Mouse (Mus musculus) hindbrain, postnatal 0 days (tissue): ENCODE measurements around the gene Rnf31. TPM values are rescaled to one million over a fixed set of nuclear protein-coding genes. Genes with fewer than 3 reads are reported as not detected.

Source experiments
- ATAC-seq: fragments of 200-750 bp; cut with Nextera tagmentation; 2 replicates; pipeline ENCODE4 v1.8.0; 2017; ENCODE audit warnings: mild to moderate bottlenecking, moderate TSS enrichment, moderate library complexity
- DNase-seq: peaks from one replicate; pipeline ENCODE4 v3.0.0-alpha.2; 2015; ENCODE audit warnings: low spot score
- H3K27ac ChIP-seq: fragments of 300-500 bp; sonication (generic); 2 replicates; pipeline ENCODE4 v1.5.1; 2014; ENCODE audit warnings: mild to moderate bottlenecking
- H3K27me3 ChIP-seq: fragments of 300-500 bp; sonication (generic); 2 replicates; pipeline ENCODE4 v1.6.1; 2014; ENCODE audit warnings: low read length, mixed read lengths; ENCODE audit not compliant: insufficient read depth
- H3K36me3 ChIP-seq: fragments of 300-500 bp; sonication (generic); 2 replicates; pipeline ENCODE4 v1.6.1; 2014; ENCODE audit warnings: low read length, mixed read lengths; ENCODE audit not compliant: insufficient read depth
- H3K4me1 ChIP-seq: fragments of 300-500 bp; sonication (generic); 2 replicates; pipeline ENCODE4 v1.6.1; 2014; ENCODE audit warnings: antibody characterized with exemption, low read length, mixed read lengths; ENCODE audit not compliant: insufficient read depth
- H3K4me2 ChIP-seq: fragments of 300-500 bp; sonication (generic); 2 replicates; pipeline ENCODE4 v1.6.1; 2014; ENCODE audit warnings: low read depth, mild to moderate bottlenecking, low read length, moderate library complexity, mixed read lengths
- H3K4me3 ChIP-seq: fragments of 300-500 bp; sonication (generic); 2 replicates; pipeline ENCODE4 v1.5.1; 2014; ENCODE audit warnings: low read length
- H3K9ac ChIP-seq: fragments of 300-500 bp; sonication (generic); replicated peaks from 2 replicates; pipeline ENCODE4 v1.6.1; 2014; ENCODE audit warnings: mild to moderate bottlenecking, low read length, moderate library complexity, mixed read lengths
- H3K9me3 ChIP-seq: fragments of 300-500 bp; sonication (generic); 2 replicates; pipeline ENCODE4 v1.6.1; 2016; ENCODE audit warnings: low read length, mixed read lengths
- CTCF ChIP-seq: IDR thresholded peaks from 2 replicates; pipeline ENCODE4 v1.5.1; 2016; ENCODE audit warnings: antibody characterized with exemption, control low read depth, low read depth
- WGBS: fragments of 180-500 bp; shearing (Covaris S2); extraction: QIAGEN DNeasy Blood & Tissue Kit; methylation state at CpG from one replicate; pipeline ENCODE4 v1.1.7; 2014; 5-methylcytosine and 5-hydroxymethylcytosine counted together
- polyA plus RNA-seq: library from polyadenylated mRNA; unstranded; fragments of >200 nt; fragmentation: Nextera tagmentation; extraction: Ambion mirVana; gene quantifications from 2 replicates; pipeline ENCODE4 v1.2.1, GENCODE M21; 2015
- total RNA-seq: library from RNA; depleted of rRNA; stranded (reverse); fragments of >200 nt; gene quantifications from 2 replicates; pipeline ENCODE4 v1.2.3, GENCODE M21; 2014

The Rnf31 gene
- total and polyA plus RNA-seq, 2 experiments from 2014 or later, result 21.2 to 25.5 TPM

DNA sequence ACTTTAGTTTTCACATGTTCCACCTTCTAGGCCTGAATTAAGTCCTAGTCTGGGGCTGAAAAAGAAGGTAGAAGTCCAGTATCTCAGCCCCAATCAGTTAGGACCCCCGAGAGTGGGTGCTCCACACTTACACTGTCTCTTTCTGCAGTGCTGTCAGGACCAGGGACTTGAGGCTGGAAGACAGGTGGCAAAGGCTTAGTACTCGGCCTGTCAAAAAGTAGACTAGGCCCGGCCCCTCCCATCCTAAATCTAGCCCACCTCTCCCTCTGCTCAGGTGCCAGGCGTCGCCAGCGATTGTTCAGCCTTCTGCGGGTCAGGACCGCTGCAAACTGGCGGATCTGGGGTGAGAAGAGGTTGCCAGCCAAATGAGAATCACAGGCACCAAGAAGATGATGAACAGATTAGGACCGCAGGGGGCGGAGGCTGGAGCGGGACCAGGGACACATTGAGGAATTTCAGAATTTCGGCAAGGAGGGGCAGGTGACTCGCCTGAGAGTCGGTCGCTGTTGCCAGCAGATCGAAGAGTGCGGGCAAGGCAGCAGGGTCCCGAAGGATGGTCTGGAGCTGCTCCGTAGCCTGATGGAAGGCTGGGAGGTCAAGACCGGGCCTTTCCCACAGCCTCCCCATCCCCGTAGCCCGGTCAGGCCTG lies 43.5 kb downstream of the Rnf31 start:
- H3K27me3 ChIP-seq, result no peaks in the 10 kb centered on the region
- DNase-seq (no peak), ATAC-seq (no peak)
- peaks cover 57% of the 10 kb centered on the region for H3K36me3 ChIP-seq
- 2% methylated on average over 23 of the region's 23 CpGs for WGBS
- no peaks in the 10 kb centered on the region for H3K9me3 ChIP-seq
- peak overlapping the region; percentile 90 for H3K4me2 ChIP-seq
- peak overlapping the region; percentile 54 for H3K4me3 ChIP-seq
- no peaks in the 10 kb centered on the region; the same call in 1 of the 2 replicates for H3K4me1 ChIP-seq
- H3K27ac ChIP-seq, result peak overlapping the region; percentile 69
- TF ChIP-seq CTCF, result no peak
- H3K9ac ChIP-seq, result peak overlapping the region; percentile 62

DNA sequence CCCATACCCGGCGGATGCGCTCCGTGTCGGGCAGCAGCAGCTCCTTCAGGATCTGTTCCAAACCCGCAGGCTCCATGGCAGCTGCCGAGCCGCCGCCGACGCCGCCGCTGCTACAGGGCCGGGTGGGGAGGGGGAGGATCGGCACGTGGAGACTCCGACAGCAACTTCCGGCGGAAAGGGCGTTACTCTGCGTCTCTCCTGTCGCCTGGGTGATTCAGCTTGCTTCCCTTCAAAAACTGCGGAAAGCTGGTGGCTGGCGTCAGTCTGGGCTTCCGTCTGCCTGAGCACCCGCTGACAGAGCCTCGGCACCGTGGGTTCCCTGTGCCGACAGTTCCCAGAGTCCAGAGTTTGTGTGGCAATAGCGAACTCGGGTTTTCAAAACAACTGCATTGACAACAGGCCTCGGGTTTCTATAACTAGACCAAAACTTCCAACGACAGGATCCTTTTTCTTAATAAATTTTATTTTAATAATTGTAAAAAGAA lies 44.1 kb downstream of the Rnf31 start, which contains the start of gene Ipo4:
Ipo4 (minus strand) TSS at position 435 of the 485 bp plus-strand sequence.
- no peaks in the 10 kb centered on the region for H3K9me3 ChIP-seq
- no peak for TF ChIP-seq CTCF
- peaks cover 57% of the 10 kb centered on the region for H3K36me3 ChIP-seq
- H3K4me2 ChIP-seq, result peak within 1 kb of the TSS; percentile 90
- ATAC-seq, result peak; percentile 92
- WGBS, result 1% methylated on average over 33 of the region's 33 CpGs
- peak within 1 kb of the TSS; percentile 62 for H3K9ac ChIP-seq
- peak; percentile 95 for DNase-seq
- peak within 1 kb of the TSS; percentile 69 for H3K27ac ChIP-seq
- no peaks in the 10 kb centered on the region; the same call in 1 of the 2 replicates for H3K4me1 ChIP-seq
- H3K4me3 ChIP-seq, result peak within 1 kb of the TSS; percentile 54
- H3K27me3 ChIP-seq, result no peaks in the 10 kb centered on the region

DNA sequence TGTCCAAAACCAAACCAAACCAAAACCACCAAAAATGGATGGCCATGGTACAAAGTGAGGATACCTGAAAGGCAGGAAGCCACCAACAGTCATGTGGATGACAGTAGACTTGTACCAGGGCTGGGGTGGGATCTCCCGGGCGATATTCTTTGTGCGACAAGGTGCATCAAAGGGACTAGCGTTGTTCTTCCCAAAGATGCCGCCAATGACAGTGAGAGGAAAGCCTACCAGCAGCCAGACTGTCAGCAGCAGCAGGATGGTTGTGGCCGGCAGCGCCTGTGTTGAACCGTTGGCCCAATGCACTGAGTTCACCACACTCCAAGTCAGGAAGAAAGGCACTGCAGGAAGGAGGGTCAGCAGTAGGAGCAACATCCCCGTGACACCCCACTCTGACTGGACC lies 46.3 kb downstream of the Rnf31 start, which contains the start of gene Gm49378:
Gm49378 (minus strand) TSS at position 101 of the 400 bp plus-strand sequence.
- peaks cover 35% of the 10 kb centered on the region; the same call in 1 of the 2 replicates for H3K36me3 ChIP-seq
- TF ChIP-seq CTCF, result no peak
- WGBS, result 92% methylated on average over 9 of the region's 9 CpGs

DNA sequence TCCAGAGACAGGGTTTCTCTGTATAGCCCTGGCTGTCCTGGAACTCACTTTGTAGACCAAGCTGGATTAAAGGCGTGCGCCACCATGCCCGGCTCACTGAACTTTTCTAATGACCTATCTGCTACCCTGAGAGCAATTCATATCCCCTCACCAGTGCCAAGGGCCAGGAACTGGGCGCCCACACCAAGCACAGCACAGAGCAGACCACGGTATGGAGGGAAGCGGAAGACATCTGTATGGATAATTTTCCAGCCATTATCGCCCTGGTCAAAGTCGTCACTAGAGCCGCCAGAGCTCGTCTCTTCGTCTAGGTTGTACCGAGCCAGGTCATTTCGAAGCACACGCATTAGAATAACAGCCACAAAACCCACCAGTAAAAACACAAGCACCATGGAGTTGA lies 49.3 kb downstream of the Rnf31 start:
- H3K27me3 ChIP-seq, result no peaks in the 10 kb centered on the region
- 95% methylated on average over 14 of the region's 14 CpGs for WGBS
- H3K4me2 ChIP-seq, result no peak overlapping the region
- H3K4me3 ChIP-seq, result no peak overlapping the region
- TF ChIP-seq CTCF, result no peak
- H3K9ac ChIP-seq, result no peak overlapping the region
- no peaks in the 10 kb centered on the region for H3K9me3 ChIP-seq
- peaks cover 30% of the 10 kb centered on the region; the same call in 1 of the 2 replicates for H3K36me3 ChIP-seq
- DNase-seq, result no peak
- ATAC-seq, result no peak
- no peak overlapping the region for H3K27ac ChIP-seq
- H3K4me1 ChIP-seq, result peaks cover 12% of the 10 kb centered on the region; the same call in 1 of the 2 replicates

More for the DNA sequence above, 46.3 kb downstream of the Rnf31 start, which contains the start of gene Gm49378:
- H3K27me3 ChIP-seq, result no peaks in the 10 kb centered on the region
- DNase-seq, result no peak
- H3K4me3 ChIP-seq, result no peak within 1 kb of the TSS
- peaks cover 5% of the 10 kb centered on the region for H3K4me1 ChIP-seq
- no peak within 1 kb of the TSS for H3K4me2 ChIP-seq
- ATAC-seq, result no peak
- no peaks in the 10 kb centered on the region for H3K9me3 ChIP-seq
- H3K27ac ChIP-seq, result no peak within 1 kb of the TSS
- no peak within 1 kb of the TSS for H3K9ac ChIP-seq

DNA sequence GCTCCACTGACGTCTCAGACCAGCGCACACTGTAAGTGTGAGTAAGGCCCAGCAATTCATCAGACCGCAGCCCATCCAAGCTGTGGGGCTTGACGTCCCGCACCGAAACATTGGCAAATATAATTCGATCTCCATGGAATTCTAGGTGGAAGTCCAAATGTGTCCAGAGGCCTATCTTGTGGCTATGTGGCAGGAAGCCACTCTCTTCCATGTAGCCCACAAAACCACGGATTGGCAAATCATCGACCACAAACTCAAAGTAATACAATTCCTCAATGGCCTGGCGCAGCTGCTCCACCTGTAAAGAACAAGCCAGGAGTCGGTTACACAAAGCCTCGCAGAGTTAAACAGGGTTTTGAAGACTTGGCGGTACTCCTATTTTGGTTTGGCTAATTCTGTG lies 49.8 kb downstream of the Rnf31 start:
- H3K9ac ChIP-seq, result no peak overlapping the region
- ATAC-seq (no peak), DNase-seq (no peak)
- H3K9me3 ChIP-seq, result no peaks in the 10 kb centered on the region
- WGBS, result 95% methylated on average over 13 of the region's 13 CpGs
- no peaks in the 10 kb centered on the region for H3K27me3 ChIP-seq
- peaks cover 28% of the 10 kb centered on the region; the same call in 1 of the 2 replicates for H3K36me3 ChIP-seq
- TF ChIP-seq CTCF, result no peak
- no peak overlapping the region for H3K4me3 ChIP-seq
- peaks cover 12% of the 10 kb centered on the region; the same call in 1 of the 2 replicates for H3K4me1 ChIP-seq
- H3K4me2 ChIP-seq, result no peak overlapping the region
- H3K27ac ChIP-seq, result no peak overlapping the region

DNA sequence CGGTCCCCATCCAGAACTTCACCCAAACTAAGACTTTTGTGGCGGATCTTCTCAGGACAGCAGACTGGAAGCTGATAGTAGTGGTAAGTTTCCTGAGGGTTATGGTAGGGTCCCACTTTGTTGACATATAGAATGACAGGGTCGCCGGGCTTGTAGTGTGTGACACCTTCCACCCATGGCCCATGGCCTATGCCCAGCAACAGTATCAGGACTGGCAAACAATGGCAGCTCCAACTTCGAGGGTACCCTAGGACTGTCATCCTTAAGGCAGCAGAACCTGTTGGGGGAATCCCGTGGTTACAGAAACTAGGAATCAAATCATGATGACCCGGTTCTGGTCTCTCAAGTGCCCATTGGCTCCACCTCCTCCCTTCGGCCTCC lies 51.2 kb downstream of the Rnf31 start:
- no peaks in the 10 kb centered on the region for H3K9me3 ChIP-seq
- no peak for TF ChIP-seq CTCF
- H3K27ac ChIP-seq, result peak overlapping the region; percentile 98
- 20% methylated on average over 8 of the region's 8 CpGs for WGBS
- peak overlapping the region; percentile 95 for H3K9ac ChIP-seq
- DNase-seq (no peak), ATAC-seq (peak; percentile 50)
- peaks cover 15% of the 10 kb centered on the region; the same call in 1 of the 2 replicates for H3K36me3 ChIP-seq
- peaks cover 12% of the 10 kb centered on the region; the same call in 1 of the 2 replicates for H3K4me1 ChIP-seq
- no peaks in the 10 kb centered on the region for H3K27me3 ChIP-seq
- H3K4me3 ChIP-seq, result peak overlapping the region; percentile 96
- peak overlapping the region; percentile 82 for H3K4me2 ChIP-seq
